Mouse (Mus musculus): ENCODE measurements at regions not wholly inside any gene's neighbourhood (a gene's known extent, or its start where the extent isn't known, plus 50 kb on each side); places are given as distances from the start of the nearest gene placed in this dataset.

GRCm38 (mm10) chr6:16764707-16765106, 133.5 kb downstream of the Tfec start:
- TF ChIP-seq POLR2A (IDR thresholded peaks at IDR 0.05; ENCODE audit: extremely low read depth, insufficient read depth, low read length) (no peak), CTCF (IDR thresholded peaks at IDR 0.05; ENCODE audit: extremely low read depth, insufficient read depth, low read length) (no peak)
